Comparison of ENCODE assay signal across 28 mouse cellular contexts in genomic region chr7:109331722-109332121, GRCm38 (mm10).
"Had no signal": no experiment of that assay in that cellular context is flagged by ENCODE, and none has a peak within 500 bp of the region (broad histone marks: within the 10 kb centered on the region; RNA-seq: fewer than 3 reads in every experiment).

No protein-coding gene starts in this region.

- H3K4me1 ChIP-seq: embryonic facial prominence, embryonic 10.5 days; embryonic facial prominence, embryonic 12.5 days; embryonic facial prominence, embryonic 13.5 days; embryonic facial prominence, embryonic 15.5 days; forebrain, embryonic 10.5 days; forebrain, embryonic 12.5 days; heart, embryonic 10.5 days had no signal

- H3K36me3 ChIP-seq: embryonic facial prominence, embryonic 10.5 days; embryonic facial prominence, embryonic 12.5 days; embryonic facial prominence, embryonic 13.5 days; embryonic facial prominence, embryonic 15.5 days; forebrain, embryonic 10.5 days; forebrain, embryonic 12.5 days; forebrain, embryonic 15.5 days; heart, embryonic 10.5 days had no signal

- H3K4me2 ChIP-seq: embryonic facial prominence, embryonic 12.5 days; embryonic facial prominence, embryonic 13.5 days; embryonic facial prominence, embryonic 15.5 days; forebrain, embryonic 12.5 days; forebrain, embryonic 13.5 days; forebrain, embryonic 15.5 days had no signal

- DNase-seq: cerebellum, adult 2 months; cerebellum, adult 8-10 months; cerebellum, adult 9-10 months; cerebellum, adult 9-11 months; cerebellum, postnatal 10 days; cerebellum, postnatal 14 days; cerebellum, postnatal 25 days; cerebellum, postnatal 36 days; embryo, embryonic 11 days; forebrain, postnatal 0 days; gastrocnemius, adult 2 months; gastrocnemius, postnatal 10 days; gastrocnemius, postnatal 14 days; gastrocnemius, postnatal 25 days; gastrocnemius, postnatal 36 days; heart, adult 2 months had no signal

- H3K9me3 ChIP-seq: embryonic facial prominence, embryonic 10.5 days; embryonic facial prominence, embryonic 12.5 days; embryonic facial prominence, embryonic 13.5 days; embryonic facial prominence, embryonic 15.5 days; forebrain, embryonic 10.5 days; forebrain, embryonic 12.5 days; forebrain, embryonic 13.5 days; forebrain, embryonic 15.5 days; heart, embryonic 10.5 days had no signal

- ATAC-seq: forebrain, embryonic 13.5 days; forebrain, embryonic 14.5 days; forebrain, embryonic 15.5 days; forebrain, embryonic 16.5 days; forebrain, postnatal 0 days had no signal

- H3K27ac ChIP-seq: embryonic facial prominence, embryonic 10.5 days; embryonic facial prominence, embryonic 12.5 days; embryonic facial prominence, embryonic 13.5 days; embryonic facial prominence, embryonic 15.5 days; forebrain, embryonic 10.5 days; forebrain, embryonic 12.5 days; forebrain, embryonic 13.5 days; forebrain, embryonic 15.5 days; gastrocnemius, adult 2 months; heart, adult 2 months; heart, embryonic 10.5 days had no signal

- H3K9ac ChIP-seq: embryonic facial prominence, embryonic 12.5 days; embryonic facial prominence, embryonic 13.5 days; embryonic facial prominence, embryonic 15.5 days; forebrain, embryonic 12.5 days; forebrain, embryonic 13.5 days; forebrain, embryonic 15.5 days; forebrain, postnatal 0 days had no signal

- H3K27me3 ChIP-seq: embryonic facial prominence, embryonic 12.5 days; embryonic facial prominence, embryonic 13.5 days; embryonic facial prominence, embryonic 15.5 days; forebrain, embryonic 12.5 days; forebrain, embryonic 13.5 days; forebrain, embryonic 15.5 days had no signal

- H3K4me3 ChIP-seq: embryonic facial prominence, embryonic 10.5 days; embryonic facial prominence, embryonic 12.5 days; embryonic facial prominence, embryonic 13.5 days; embryonic facial prominence, embryonic 15.5 days; erythroblast, embryonic 14.5 days; forebrain, embryonic 10.5 days; forebrain, embryonic 12.5 days; forebrain, embryonic 13.5 days; forebrain, embryonic 15.5 days; gastrocnemius, adult 2 months; heart, adult 2 months; heart, embryonic 10.5 days had no signal
